Mouse (Mus musculus) v-Abl transformed pro-B cells (cell line): Measurements from ENCODE around the gene Tdrkh.

ENCODE experiments used
- in situ Hi-C, 2 experiments: fragments of 400-800 bp; cut with MboI; formaldehyde crosslinking; loops; one replicate each; pipeline ENCODE4 v1.15.1; 2025; ENCODE audit not compliant: unreplicated experiment in 2 of 2

The Tdrkh gene

GRCm38 (mm10) chr3:94386671-94387070 is 26.4 kb upstream of the Tdrkh start:
- in situ Hi-C loops, result no loop called here

- in situ Hi-C loops, result no loop called here
Measured at GRCm38 (mm10) chr3:94387391-94387790, 25.7 kb upstream of the Tdrkh start.

DNA sequence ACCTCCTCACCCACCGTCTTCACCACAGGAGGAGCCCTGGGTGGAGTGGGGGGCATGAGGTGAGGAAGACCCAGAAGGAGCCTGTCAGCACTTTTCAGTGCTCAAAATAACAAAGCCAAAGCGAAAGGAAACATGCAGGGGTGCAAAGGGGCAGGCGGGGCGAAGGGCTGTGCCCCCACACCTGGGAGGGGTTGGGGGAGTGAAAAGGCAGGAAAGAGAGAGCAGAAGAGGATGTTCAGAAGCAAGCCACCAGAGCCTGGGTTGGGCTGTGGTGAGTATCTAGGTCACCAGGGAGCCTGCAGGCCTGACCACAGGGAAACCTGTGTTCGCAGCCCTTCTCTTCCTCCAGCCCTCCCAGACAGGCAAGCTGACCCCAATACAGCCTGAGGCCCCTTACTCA is 25.0 kb upstream of the Tdrkh start:
- in situ Hi-C loops, result no loop called here

DNA sequence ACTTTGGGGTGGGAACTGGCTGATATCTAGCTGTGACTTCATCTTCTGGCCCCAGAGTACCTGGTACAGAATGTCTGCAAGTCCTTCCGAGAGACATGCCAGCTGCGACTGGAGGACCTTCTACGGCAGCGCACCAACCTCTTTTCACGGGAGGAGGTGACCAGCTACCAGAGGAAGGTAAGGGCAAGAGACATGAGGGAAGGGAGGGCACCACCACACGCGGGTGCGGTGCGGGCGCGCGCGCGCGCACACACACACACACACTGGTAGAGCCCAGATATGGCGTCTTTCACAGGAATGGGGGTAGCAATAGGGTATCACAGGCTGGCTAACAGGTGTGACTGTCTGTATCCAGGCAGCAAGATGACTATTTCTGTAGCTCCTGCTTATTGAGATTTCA is 23.7 kb upstream of the Tdrkh start:
- in situ Hi-C loops, result no loop called here

DNA sequence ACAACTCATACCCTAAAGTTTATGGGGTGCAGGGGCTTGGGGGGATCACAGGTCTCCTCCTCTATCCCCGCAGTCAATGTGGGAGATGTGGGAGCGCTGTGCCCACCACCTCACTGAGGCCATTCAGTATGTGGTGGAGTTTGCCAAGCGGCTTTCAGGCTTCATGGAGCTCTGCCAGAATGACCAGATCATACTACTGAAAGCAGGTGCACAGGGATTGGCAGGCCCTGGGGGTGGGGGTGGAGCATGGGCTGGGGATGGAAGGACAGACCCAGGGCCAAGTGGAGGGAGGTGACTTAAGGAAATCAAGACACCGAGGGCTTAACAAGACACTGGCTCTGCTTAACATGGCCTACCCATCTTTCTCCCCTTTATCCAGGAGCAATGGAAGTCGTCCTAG is 22.1 kb upstream of the Tdrkh start:
- in situ Hi-C loops, result no loop called here

- in situ Hi-C loops, result no loop called here
Measured at GRCm38 (mm10) chr3:94392128-94392527, 20.9 kb upstream of the Tdrkh start.

DNA sequence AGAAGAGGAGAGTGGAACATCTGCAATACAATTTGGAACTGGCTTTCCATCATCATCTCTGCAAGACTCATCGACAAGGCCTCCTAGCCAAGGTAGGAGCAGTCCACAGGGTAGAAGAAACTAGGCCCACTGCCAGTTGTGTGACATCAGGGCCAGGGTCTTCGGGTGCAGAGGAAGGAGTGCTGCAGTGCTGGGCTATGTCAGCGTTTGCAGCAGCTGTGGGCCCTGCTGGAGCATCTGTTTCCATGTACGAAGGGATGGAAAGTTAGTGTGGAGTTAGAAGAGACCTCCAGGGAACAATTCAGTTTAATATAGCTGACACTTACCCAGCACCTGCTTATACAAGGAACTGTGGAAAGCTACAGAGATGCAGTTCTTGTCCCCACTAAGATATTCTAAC is 20.0 kb upstream of the Tdrkh start:
- in situ Hi-C loops, result no loop called here

GRCm38 (mm10) chr3:94396336-94396735 is 16.7 kb upstream of the Tdrkh start:
- in situ Hi-C loops, result no loop called here

DNA sequence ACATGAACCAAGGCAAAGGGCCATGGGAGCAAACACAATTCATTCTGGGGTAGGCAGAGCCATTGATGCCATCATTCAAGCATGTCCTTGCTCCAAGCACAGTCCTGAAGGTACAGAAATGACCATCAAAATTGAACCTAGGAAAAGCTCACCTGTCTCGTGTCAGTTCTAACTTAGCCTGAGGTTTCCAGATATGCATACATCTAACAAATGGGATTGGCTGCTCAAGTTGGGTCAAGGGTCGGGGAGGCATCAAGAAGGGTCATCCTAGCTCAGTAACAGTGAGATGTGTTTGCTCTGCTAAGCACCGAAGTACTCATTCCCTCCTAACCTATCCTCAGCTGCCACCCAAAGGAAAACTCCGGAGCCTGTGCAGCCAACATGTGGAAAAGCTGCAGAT is 16.2 kb upstream of the Tdrkh start:
- in situ Hi-C loops, result no loop called here

DNA sequence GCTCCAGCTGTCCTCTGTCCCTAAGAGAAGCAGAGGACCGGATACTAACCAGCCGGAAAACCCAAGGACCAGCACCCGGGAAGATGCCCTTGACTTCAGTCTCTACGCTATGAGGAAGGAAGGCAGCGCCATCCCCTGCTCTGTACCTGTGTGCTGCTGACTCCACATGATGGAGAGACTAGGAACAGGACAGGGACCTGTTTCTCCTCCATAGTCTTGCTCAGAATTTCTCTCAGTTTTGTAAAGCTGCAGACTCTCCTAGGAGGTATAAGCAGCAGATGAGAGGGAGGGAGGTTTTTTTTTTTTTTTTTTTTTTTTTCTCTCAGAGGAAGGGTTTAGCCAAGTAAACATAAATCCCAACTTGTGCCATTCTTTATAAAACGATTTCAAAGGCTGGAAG is 14.9 kb upstream of the Tdrkh start, which contains the start of gene Lingo4:
Lingo4 (plus strand) TSS at position 301 of the 400 bp plus-strand sequence.
- in situ Hi-C loops, result no loop called here

DNA sequence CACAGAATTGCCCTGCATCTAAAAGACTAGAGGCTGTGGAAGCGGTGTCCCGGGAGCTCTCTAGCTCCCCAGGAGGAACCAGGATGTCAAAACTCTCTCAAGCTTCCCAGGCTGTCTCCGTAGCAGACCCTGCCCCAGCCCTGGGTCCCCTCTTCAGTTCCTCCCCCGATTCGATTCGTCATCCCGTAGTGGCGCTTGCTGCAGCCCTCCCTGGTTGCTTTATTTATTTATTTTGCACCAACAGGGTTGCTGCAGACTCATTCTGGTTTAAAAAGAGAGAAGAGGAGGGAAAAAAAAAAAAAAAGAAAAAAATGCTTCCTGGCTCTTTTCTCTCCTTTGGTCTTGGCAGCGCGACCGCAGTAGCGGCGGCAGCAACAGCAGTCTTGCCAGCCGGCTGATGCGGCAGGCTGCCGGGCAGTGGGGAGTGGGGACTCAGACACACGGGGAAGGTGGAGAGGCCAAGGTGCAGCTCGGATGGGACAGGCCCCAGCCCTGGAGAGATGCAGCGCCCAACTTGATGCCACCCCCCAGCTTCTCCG is 14.1 kb upstream of the Tdrkh start:
- in situ Hi-C loops, result no loop called here

DNA sequence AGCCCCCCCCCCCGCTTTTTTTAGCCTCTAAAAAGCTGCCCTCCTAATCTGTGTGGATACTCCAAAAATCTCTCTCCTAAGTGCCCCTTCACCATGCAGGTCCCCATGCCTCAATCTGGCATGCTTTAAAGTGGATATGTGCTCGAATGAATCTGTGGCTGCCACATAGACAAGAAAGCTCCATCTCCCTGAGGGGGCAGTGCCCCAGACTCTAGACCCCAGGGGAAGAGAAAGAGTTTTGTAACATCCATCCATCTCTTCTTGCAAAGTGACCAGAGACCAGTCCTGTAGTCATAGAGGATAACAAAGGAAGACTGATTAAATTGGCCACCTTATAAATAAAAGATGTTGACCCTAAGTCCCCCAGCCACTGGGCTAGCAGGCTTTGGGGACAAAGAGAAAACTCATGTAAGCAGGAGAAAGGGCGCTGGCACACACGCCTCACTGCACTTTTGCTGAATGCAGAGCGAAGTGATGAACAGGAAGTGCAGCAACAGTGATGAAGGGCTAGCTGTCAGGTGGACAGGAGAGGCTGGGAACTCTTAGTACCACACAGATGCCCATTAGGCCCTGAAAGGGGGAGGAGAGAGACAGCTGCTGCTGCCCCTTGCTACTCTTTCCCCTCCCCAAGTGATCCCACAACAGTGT is 13.3 kb upstream of the Tdrkh start:
- in situ Hi-C loops, result no loop called here

DNA sequence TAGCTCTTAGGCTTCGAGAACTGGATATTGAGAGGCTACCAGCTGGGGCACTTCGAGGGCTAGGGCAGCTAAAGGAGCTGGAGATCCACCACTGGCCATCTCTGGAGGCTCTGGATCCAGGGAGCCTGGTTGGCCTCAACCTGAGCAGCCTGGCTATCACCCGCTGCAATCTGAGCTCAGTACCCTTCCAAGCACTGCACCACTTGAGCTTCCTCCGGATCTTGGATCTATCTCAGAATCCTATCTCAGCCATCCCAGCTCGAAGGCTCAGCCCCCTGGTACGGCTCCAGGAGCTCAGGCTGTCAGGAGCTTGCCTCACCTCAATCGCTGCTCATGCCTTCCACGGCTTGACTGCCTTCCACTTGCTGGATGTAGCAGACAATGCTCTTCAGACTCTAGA is 10.6 kb upstream of the Tdrkh start:
- in situ Hi-C loops, result no loop called here

DNA sequence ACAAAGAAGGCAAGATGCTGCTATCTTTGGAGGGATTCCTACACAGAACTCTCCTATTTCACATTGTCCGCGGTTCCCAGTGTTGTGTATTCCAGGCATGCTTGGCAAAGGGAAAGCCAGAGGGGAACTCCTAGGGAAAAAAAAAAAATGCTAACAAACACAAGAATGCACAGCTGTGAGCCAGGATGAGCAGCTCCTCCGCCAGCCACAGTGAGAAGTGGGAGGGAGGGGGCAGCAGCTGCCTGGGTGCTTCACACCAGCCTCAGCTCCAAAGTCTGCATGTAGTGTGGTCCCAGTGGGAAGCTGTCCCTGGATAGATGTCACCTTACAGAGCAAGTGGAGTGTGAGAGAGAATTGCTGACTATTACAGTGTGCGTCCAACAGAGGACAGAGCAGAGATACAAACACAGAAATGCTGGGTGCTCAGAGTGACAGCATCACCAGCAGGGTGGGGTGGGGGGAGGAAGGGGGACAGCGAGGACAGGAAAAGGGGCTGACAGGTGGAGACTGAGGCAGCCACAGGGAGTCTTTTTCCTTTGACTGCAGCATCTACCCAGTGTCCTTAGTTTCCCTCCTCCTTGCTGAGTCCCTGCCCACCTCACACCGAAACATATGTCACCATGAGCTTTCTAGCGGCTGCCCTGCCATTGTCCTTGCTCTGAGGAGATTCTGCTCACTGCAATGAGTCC is 8.6 kb upstream of the Tdrkh start:
- in situ Hi-C loops, result no loop called here

DNA sequence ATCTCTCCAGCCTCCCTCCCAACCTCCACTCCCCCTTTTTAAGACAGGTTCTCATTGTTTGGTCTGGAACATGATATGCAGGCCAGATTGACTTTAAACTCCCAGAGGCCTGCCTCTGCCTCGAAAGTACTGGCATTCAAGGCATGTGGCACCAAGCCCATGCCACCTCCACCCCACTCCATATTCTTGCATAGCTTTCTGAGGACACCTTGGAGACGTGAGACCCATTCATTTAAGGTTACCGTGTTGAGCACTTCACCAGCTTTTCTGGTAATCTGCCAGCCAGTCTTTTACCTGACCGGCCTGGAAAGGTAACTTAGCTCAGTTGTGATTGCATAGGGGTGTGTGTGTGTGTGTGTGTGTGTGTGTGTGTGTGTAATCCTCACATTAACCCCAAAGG is 7.5 kb upstream of the Tdrkh start:
- in situ Hi-C loops, result no loop called here

DNA sequence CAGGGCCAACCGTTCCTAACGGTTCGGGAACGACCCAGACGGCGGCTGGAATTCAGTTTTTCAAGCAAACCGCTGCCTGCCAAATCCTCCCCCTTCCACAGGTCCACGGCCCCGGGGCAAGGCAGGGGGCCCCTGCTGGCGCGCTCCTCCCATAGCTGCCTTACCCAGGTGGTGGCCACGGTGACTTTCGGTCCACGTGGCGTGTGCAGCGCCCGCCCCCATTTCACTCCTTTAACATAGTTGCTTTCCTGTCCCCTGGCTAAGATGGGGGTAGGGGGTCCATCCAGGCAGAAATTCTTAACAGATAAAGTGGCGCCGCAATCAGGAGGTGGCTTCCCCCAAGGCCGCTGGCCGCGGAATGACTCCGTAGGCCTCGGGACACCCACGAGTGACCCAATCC is 543 bp upstream of the Tdrkh start:
- in situ Hi-C loops, result no loop called here

- in situ Hi-C loops, result no loop called here
Measured at GRCm38 (mm10) chr3:94430980-94431379, 17.9 kb downstream of the Tdrkh start.

DNA sequence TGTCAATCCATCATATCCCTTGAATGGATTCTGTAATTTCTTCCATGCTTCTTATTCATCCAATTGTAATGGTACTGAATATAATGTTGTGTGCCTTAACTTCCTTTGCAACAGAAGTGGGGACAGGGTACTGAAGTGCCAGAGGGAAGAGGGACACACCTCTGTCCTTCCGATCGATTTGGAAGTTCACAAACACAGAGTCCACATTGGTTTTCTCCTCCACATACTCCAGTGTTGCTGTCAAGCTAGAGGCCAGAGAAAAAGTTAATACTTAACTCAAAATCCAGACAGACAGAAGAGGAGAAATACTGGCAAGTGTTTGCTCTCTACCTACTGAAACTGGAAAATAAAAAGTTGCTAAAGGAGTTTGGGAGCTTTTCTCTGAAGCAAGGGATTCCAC is 21.2 kb downstream of the Tdrkh start:
- in situ Hi-C loops, result no loop called here

DNA sequence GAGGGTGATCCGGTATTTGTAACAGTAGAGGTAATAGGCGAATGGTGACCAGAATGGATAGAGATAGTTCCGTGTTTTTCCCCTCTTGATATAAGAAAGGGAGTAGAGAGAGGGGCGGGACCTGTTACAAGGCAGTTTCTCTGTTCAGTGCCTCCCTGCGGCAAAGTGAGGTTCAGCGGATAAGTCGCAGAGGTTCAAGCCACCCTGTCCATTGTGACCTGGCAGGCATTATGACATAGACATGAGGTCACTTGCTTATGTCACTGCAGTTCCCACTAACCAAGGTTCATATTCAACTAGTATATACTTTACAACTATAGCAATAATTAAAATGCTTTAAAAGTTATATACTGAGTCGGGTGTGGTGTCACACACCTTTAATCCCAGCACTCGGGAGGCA is 23.3 kb downstream of the Tdrkh start:
- in situ Hi-C loops, result no loop called here

DNA sequence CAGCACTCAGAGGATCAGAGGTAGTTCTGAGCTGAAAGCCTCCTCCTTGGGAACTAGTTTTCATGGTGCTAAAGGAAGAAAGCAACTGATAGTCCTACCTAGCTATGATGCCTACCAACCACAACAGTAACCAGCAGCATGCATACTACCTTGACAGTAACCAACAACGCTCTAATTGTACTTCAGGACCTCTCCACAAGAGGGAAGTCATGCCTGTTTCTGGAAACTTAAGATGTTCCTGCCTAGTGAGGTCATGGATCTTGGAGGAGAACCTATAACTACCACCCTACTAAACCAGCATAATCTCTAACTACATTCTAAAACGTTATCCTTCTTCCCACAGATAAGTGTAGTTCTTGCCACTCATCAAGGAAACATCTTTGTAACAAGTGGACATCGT is 28.1 kb downstream of the Tdrkh start:
- in situ Hi-C loops, result no loop called here

DNA sequence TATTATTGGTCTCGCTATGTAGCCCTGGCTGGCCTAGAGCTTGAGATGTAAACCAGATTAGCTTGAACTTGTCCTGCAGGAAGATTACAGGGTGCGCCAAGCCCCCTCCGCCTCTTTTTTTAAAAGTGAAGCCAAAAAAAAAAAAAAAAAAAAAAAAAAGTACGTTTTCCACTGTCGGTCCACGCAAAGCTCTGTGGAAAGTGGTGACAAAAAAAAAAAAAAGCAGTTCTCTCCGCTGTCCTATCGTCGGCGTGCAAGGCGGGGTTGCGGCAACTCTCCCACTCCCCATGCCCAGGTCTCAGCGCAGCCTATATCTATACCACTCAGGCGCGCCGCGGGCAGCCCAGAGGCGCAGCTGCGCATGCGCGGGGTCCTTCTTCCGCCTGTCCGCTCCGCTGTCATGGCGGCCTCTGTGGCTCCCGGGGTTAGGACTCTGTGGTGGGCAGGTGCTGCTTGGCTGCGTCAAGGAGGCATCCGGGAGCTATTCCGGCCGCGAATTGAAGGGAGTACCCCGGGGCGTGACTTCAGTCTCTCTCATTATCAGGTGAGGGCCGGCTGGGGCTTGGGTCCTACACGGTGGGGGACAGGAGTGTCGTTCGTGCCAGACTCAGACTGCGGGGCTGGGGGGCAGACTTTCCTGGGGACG is 30.0 kb downstream of the Tdrkh start, which contains the start of gene Mrpl9:
Mrpl9 (plus strand) TSS at position 368 of the 646 bp plus-strand sequence.
- in situ Hi-C loops, result no loop called here

- in situ Hi-C loops, result no loop called here
Measured at GRCm38 (mm10) chr3:94443597-94443964, 30.5 kb downstream of the Tdrkh start, which contains the start of gene Oaz3. Gene Oaz3 (minus strand): TSS chr3:94443915.
